Mouse (Mus musculus) spleen, postnatal 14 days (tissue): Measurements from ENCODE around the gene Olfr820.
"Not testable (repeated sequence)": the region's sequence is repeated elsewhere in the genome, so short reads cannot be mapped to it uniquely, and the experiment has no call there.

Source experiments
- DNase-seq, 2 experiments: peaks; one replicate each; pipeline ENCODE4 v3.0.0; 2021 to 2022; ENCODE audit warnings: low spot score in 2 of 2

Olfr820 gene

GRCm38 (mm10) chr10:130012321-130012720, at the start of gene Olfr820:
TSS of gene Olfr820 (plus strand) at chr10:130012621.
- no peak for DNase-seq

- not testable (repeated sequence) for DNase-seq
These were observed 46.2 kb upstream of the Olfr820 start for GRCm38 (mm10) chr10:129966232-129966631.

DNA sequence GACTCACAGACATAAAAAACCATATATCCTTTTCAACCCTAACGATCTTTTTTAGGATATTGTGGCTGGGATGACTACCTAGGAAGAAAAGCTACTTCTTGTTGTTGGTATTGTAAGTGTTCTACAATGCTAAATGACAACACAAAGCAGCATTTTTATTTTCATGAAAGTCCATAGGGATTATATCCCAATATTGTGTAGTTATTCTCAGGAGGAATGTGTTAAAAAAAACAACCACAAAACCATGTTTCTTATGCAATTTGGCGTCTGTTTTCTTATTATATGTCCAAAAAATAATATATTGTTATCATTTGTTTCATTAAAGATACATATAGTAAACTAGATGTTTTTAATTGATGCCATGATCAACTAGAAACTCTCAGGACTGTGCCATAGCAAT, 45.3 kb upstream of the Olfr820 start, which contains the start of gene Olfr819:
Gene Olfr819 (minus strand): TSS at position 101 of the 400 bp plus-strand sequence.
- DNase-seq, result not testable (repeated sequence)

- not testable (repeated sequence) for DNase-seq
These were observed 39.4 kb upstream of the Olfr820 start for GRCm38 (mm10) chr10:129972994-129973393.

- not testable (repeated sequence) for DNase-seq
These were observed 36.4 kb upstream of the Olfr820 start, which contains the start of gene Olfr247 for GRCm38 (mm10) chr10:129976040-129976439. TSS of gene Olfr247 (minus strand) at chr10:129976140.

DNA sequence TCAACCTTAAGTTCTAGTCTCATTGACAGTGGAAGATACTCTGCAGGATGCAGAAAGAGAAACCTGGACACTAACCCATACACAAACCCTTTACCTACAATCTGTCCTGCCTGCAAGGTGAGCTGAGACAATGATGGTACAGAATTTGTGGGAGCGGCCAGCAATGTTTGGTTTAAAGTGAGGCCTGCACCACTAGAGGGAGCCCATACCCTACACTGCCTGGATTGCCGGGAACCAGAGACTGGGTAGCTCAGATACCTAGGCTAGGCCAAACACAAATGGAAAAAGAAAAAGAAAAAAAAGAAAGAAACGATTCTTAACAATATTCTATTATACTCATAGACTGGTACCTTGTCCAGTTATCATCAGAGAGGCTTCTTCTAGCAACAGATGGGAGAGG, 30.6 kb upstream of the Olfr820 start:
- not testable (repeated sequence) for DNase-seq

- DNase-seq, result not testable (repeated sequence)
These were observed 27.5 kb upstream of the Olfr820 start, which contains the start of gene Gm10310 for GRCm38 (mm10) chr10:129984962-129985361. TSS of gene Gm10310 (minus strand) at chr10:129985062.

DNA sequence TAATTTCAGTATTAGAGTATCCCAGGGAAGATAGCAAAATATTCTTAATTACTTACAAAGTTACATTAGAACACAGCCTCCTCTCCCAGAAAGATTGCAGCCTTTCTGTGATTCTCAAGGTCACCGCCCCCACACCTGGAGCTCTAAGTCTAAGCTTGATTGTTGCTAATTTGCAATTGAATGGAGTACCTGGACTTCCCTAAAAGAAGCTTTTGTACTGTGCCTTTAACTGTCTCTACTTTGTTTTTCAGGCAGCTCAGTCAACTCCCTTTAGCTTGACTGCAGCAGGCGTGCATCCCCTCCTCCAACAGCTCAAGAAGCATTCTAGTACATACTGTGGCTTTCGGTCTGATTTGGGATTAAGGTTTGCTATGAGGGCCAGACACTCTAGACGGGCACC, 8.3 kb upstream of the Olfr820 start:
- DNase-seq, result not testable (repeated sequence)

GRCm38 (mm10) chr10:130005366-130005765, 7.1 kb upstream of the Olfr820 start:
- not testable (repeated sequence) for DNase-seq

GRCm38 (mm10) chr10:130030048-130030447, 17.6 kb downstream of the Olfr820 start, which contains the start of gene Olfr821:
TSS of gene Olfr821 (plus strand) at chr10:130030348.
- no peak for DNase-seq

DNA sequence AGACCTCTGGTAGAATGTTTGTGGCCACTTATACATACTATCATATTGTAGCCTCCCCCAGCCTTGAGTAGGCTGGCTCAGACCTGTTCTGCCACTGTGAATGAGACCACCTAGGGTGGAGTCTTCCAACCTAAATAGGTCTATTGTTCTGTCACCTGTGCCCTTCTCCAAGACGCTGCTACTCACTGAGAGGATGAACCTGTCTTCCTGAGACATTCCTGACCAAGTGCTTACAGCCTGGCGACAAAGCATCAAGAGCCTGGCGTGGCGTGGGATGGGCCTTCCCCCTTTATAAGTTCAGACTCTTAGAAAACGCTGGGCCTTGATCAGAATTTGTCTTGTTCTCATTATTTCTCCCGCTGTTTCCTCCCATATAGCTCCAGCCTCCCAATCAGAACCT, 24.7 kb downstream of the Olfr820 start:
- no peak for DNase-seq
